Mouse (Mus musculus) CH12.LX (cell line): ENCODE measurements around the gene H2-M5. TPM values are rescaled to one million over a fixed set of nuclear protein-coding genes. Genes with fewer than 3 reads are reported as not detected.

ENCODE experiments used
- DNase-seq: peaks from one replicate; pipeline ENCODE4 v3.0.0-alpha.2; 2013; ENCODE audit errors: extremely low read depth
- H3K27ac ChIP-seq: 2 replicates; pipeline ENCODE4 v1.5.1; 2012; ENCODE audit warnings: low read depth, mild to moderate bottlenecking, control low read depth, moderate library complexity; ENCODE audit not compliant: insufficient read depth
- H3K27me3 ChIP-seq: replicated peaks from 2 replicates; pipeline ENCODE3; 2012; ENCODE audit warnings: inconsistent platforms
- H3K36me3 ChIP-seq, 2 experiments: replicated peaks in 1 of 2; 2 replicates each; pipeline versions ENCODE3 to v1.6.1; 2012; ENCODE audit warnings: inconsistent platforms in 1 of 2, low read length in 1 of 2, mild to moderate bottlenecking in 1 of 2, mixed read lengths in 1 of 2, moderate library complexity in 1 of 2; ENCODE audit not compliant: control insufficient read depth in 1 of 2, insufficient read depth in 1 of 2
- H3K4me1 ChIP-seq, 2 experiments: 2 replicates each; pipeline ENCODE4 v1.6.1; 2012; ENCODE audit warnings: inconsistent platforms in 1 of 2, moderate library complexity in 1 of 2; ENCODE audit not compliant: insufficient read depth in 2 of 2, control insufficient read depth in 1 of 2
- H3K4me2 ChIP-seq: 2 replicates; pipeline ENCODE4 v1.6.1; 2012; ENCODE audit warnings: low read depth, mild to moderate bottlenecking, control low read depth; ENCODE audit not compliant: poor library complexity, insufficient read depth, severe bottlenecking
- H3K4me3 ChIP-seq, 3 experiments: fragments of 150-350 bp in 1 of 3; sonication (generic) in 1 of 3; replicated peaks in 1 of 3; 2 replicates each; pipeline versions ENCODE3 to v1.5.1; 2011 to 2012; ENCODE audit warnings: low read depth in 2 of 3, low read length in 2 of 3, mild to moderate bottlenecking in 2 of 3, moderate library complexity in 2 of 3, control low read depth in 1 of 3, improper control_type of control experiment in 1 of 3, inconsistent platforms in 1 of 3, mixed read lengths in 1 of 3; ENCODE audit not compliant: poor library complexity in 1 of 3
- H3K79me2 ChIP-seq: replicated peaks from 2 replicates; pipeline ENCODE4 v1.6.1; 2012; ENCODE audit warnings: mild to moderate bottlenecking, moderate library complexity; ENCODE audit not compliant: control insufficient read depth, poor library complexity, insufficient read depth, severe bottlenecking; ENCODE audit errors: extremely low read depth
- H3K9ac ChIP-seq: 2 replicates; pipeline ENCODE4 v1.6.1; 2012; ENCODE audit warnings: low read depth, mild to moderate bottlenecking, control low read depth, moderate library complexity; ENCODE audit not compliant: insufficient read depth
- H3K9me3 ChIP-seq: replicated peaks from 2 replicates; pipeline ENCODE3; 2012; ENCODE audit warnings: low read length, inconsistent platforms, mixed read lengths
- CHD1 ChIP-seq: IDR thresholded peaks from 2 replicates; pipeline ENCODE4 v1.6.1; 2012; ENCODE audit warnings: low read depth, low read length, improper control_type of control experiment, inconsistent platforms
- CHD2 ChIP-seq: IDR thresholded peaks from 2 replicates; pipeline ENCODE4 v1.6.1; 2011; ENCODE audit warnings: low read length, improper control_type of control experiment
- CTCF ChIP-seq, 2 experiments: IDR thresholded peaks in 1 of 2; conservative IDR thresholded peaks in 1 of 2; 2 replicates each; pipeline ENCODE4 v1.5.1; 2011 to 2012; ENCODE audit warnings: low read depth in 2 of 2, low read length in 2 of 2, improper control_type of control experiment in 1 of 2, inconsistent platforms in 1 of 2, mild to moderate bottlenecking in 1 of 2, moderate library complexity in 1 of 2
- E2F4 ChIP-seq: IDR thresholded peaks from 2 replicates; pipeline ENCODE4 v1.6.1; 2011; ENCODE audit warnings: low read depth, low read length, improper control_type of control experiment; ENCODE audit not compliant: insufficient replicate concordance
- EP300 ChIP-seq: IDR thresholded peaks from 2 replicates; pipeline ENCODE4 v1.6.1; 2011; ENCODE audit warnings: low read length, improper control_type of control experiment
- GABPA ChIP-seq: IDR thresholded peaks from 2 replicates; pipeline ENCODE4 v1.6.1; 2012; ENCODE audit warnings: low read depth, low read length, improper control_type of control experiment, inconsistent platforms; ENCODE audit not compliant: insufficient replicate concordance
- HCFC1 ChIP-seq: IDR thresholded peaks from 2 replicates; pipeline ENCODE4 v1.6.1; 2012; ENCODE audit warnings: low read depth, mild to moderate bottlenecking, inconsistent platforms, low read length, improper control_type of control experiment
- IRF4 ChIP-seq: IDR thresholded peaks from 2 replicates; pipeline ENCODE4 v1.6.1; 2014; ENCODE audit warnings: low read depth, mild to moderate bottlenecking, inconsistent platforms, low read length, improper control_type of control experiment
- JUN ChIP-seq: IDR thresholded peaks from 2 replicates; pipeline ENCODE4 v1.6.1; 2011; ENCODE audit warnings: low read depth, mild to moderate bottlenecking, low read length, improper control_type of control experiment, moderate library complexity; ENCODE audit not compliant: insufficient read depth
- JUND ChIP-seq: conservative IDR thresholded peaks from 2 replicates; pipeline ENCODE4 v1.6.1; 2011; ENCODE audit warnings: low read depth, low read length, improper control_type of control experiment
- MAFK ChIP-seq: IDR thresholded peaks from 2 replicates; pipeline ENCODE4 v1.6.1; 2011; ENCODE audit warnings: low read length, improper control_type of control experiment; ENCODE audit not compliant: insufficient replicate concordance
- MAX ChIP-seq: IDR thresholded peaks from 2 replicates; pipeline ENCODE4 v1.6.1; 2011; ENCODE audit warnings: low read length, improper control_type of control experiment
- MAZ ChIP-seq: IDR thresholded peaks from 2 replicates; pipeline ENCODE4 v1.6.1; 2012; ENCODE audit warnings: low read depth, mild to moderate bottlenecking, inconsistent platforms, low read length, improper control_type of control experiment, moderate library complexity
- MEF2A ChIP-seq: IDR thresholded peaks from 2 replicates; pipeline ENCODE4 v1.6.1; 2014; ENCODE audit warnings: low read depth, mild to moderate bottlenecking, inconsistent platforms, low read length, improper control_type of control experiment, borderline replicate concordance
- MXI1 ChIP-seq: IDR thresholded peaks from 2 replicates; pipeline ENCODE4 v1.6.1; 2011; ENCODE audit warnings: mild to moderate bottlenecking, low read depth, low read length, improper control_type of control experiment
- MYC ChIP-seq: IDR thresholded peaks from 2 replicates; pipeline ENCODE4 v1.6.1; 2011; ENCODE audit warnings: low read depth, mild to moderate bottlenecking, improper control_type of control experiment, low read length
- NELFE ChIP-seq: IDR thresholded peaks from 2 replicates; pipeline ENCODE4 v1.6.1; 2011; ENCODE audit warnings: low read depth, low read length, improper control_type of control experiment
- POLR2AphosphoS2 ChIP-seq: IDR thresholded peaks from 2 replicates; pipeline ENCODE4 v1.6.1; 2011; ENCODE audit warnings: low read depth, low read length, improper control_type of control experiment
- RCOR1 ChIP-seq: conservative IDR thresholded peaks from 2 replicates; pipeline ENCODE4 v1.6.1; 2012; ENCODE audit warnings: low read depth, mild to moderate bottlenecking, inconsistent platforms, low read length, improper control_type of control experiment
- SIN3A ChIP-seq: IDR thresholded peaks from 2 replicates; pipeline ENCODE4 v1.6.1; 2012; ENCODE audit warnings: low read length, improper control_type of control experiment, inconsistent platforms
- TBP ChIP-seq: conservative IDR thresholded peaks from 2 replicates; pipeline ENCODE4 v1.6.1; 2011; ENCODE audit warnings: low read depth, low read length, improper control_type of control experiment
- TCF12 ChIP-seq: IDR thresholded peaks from 2 replicates; pipeline ENCODE4 v1.6.1; 2014; ENCODE audit warnings: low read depth, mild to moderate bottlenecking, inconsistent platforms, low read length, improper control_type of control experiment
- UBTF ChIP-seq: IDR thresholded peaks from 2 replicates; pipeline ENCODE4 v1.6.1; 2012; ENCODE audit warnings: low read depth, mild to moderate bottlenecking, inconsistent platforms, low read length, improper control_type of control experiment, moderate library complexity
- USF1 ChIP-seq: IDR thresholded peaks from 2 replicates; pipeline ENCODE4 v1.6.1; 2014; ENCODE audit warnings: low read depth, mild to moderate bottlenecking, inconsistent platforms, low read length, improper control_type of control experiment
- ZC3H11A ChIP-seq: IDR thresholded peaks from 2 replicates; pipeline ENCODE4 v1.6.1; 2012; ENCODE audit warnings: low read depth, mild to moderate bottlenecking, inconsistent platforms, low read length, improper control_type of control experiment
- ZKSCAN1 ChIP-seq: IDR thresholded peaks from 2 replicates; pipeline ENCODE4 v1.6.1; 2012; ENCODE audit warnings: low read depth, inconsistent platforms, low read length, improper control_type of control experiment, borderline replicate concordance
- dilution Hi-C: fragments of 300-500 bp; cut with MboI; formaldehyde crosslinking; loops from 2 replicates; pipeline ENCODE4 v1.14.3; 2020; ENCODE audit warnings: low sequenced_read_pairs; ENCODE audit not compliant: extremely low pct_unique_long_range_greater_than_20kb, extremely low pct_ligation_motif_present
- in situ Hi-C: fragments of 300-500 bp; cut with MboI; formaldehyde crosslinking; loops from 3 replicates; pipeline ENCODE4 v1.14.3; 2019; ENCODE audit warnings: low sequenced_read_pairs, low pct_ligation_motif_present, low pct_unique_long_range_greater_than_20kb, mixed read lengths
- polyA plus RNA-seq: library from polyadenylated mRNA; unstranded; fragments of >175 nt; gene quantifications from 2 replicates; pipeline ENCODE4 v1.2.1, GENCODE M21; 2012; ENCODE audit warnings: low read depth; ENCODE audit not compliant: insufficient read length
- total RNA-seq, 2 experiments: library from RNA; depleted of rRNA; stranded (reverse); fragments of 300-350 nt in 1 of 2; fragments of >200 nt in 1 of 2; gene quantifications; 2 replicates each; pipeline ENCODE4 v1.2.3; 2012 to 2014

Gene H2-M5
- total and polyA plus RNA-seq, 3 experiments: 1.1 to 2.2 (median 1.1) TPM

- Histone ChIP-seq H3K4me1 (peaks cover 0 to 8% of the 10 kb centered on the region in 2 experiments; a peak in 2 of 4 replicates), H3K4me3 (no peak overlapping the region), H3K9me3 (no peaks in the 10 kb centered on the region), H3K36me3 (peaks cover 16 to 48% of the 10 kb centered on the region in 2 experiments), H3K4me2 (no peak overlapping the region), H3K9ac (no peak overlapping the region)
- DNase-seq: no peak
- in situ Hi-C loops: no loop called here
- TF ChIP-seq MEF2A (no peak), CHD2 (no peak), MYC (no peak), SIN3A (no peak), MXI1 (no peak), JUN (no peak), USF1 (no peak), MAX (no peak), GABPA (no peak), HCFC1 (no peak), UBTF (no peak), POLR2AphosphoS2 (no peak), CTCF (conservative IDR thresholded peaks at IDR 0.05 in 1 of 2, IDR thresholded peaks at IDR 0.05 in 1 of 2; ENCODE audit: low read depth in 2 of 2, low read length in 2 of 2) (no peak), E2F4 (no peak), MAFK (no peak)
- TF ChIP-seq, all 38 proteins: peak for 0
- H3K79me2 ChIP-seq: peaks cover 20% of the 10 kb centered on the region
- dilution Hi-C loops: no loop called here
- H3K27ac ChIP-seq: no peak overlapping the region
- H3K27me3 ChIP-seq: no peaks in the 10 kb centered on the region
These were observed 40.1 kb downstream of the H2-M5 start for GRCm38 (mm10) chr17:36949265-36949664.

GRCm38 (mm10) chr17:36948286-36948685 is 41.1 kb downstream of the H2-M5 start:
- no peak overlapping the region for H3K9ac ChIP-seq
- H3K9me3 ChIP-seq: no peaks in the 10 kb centered on the region
- TF ChIP-seq EP300: no peak
- TF ChIP-seq JUN: no peak
- TF ChIP-seq ZKSCAN1: no peak
- no peak for TF ChIP-seq HCFC1
- no peak for TF ChIP-seq RCOR1
- no peak for TF ChIP-seq JUND
- no peak for TF ChIP-seq TBP
- no peak for TF ChIP-seq IRF4
- no peak for TF ChIP-seq ZC3H11A
- no peak for TF ChIP-seq MEF2A
- no peak for TF ChIP-seq MAFK
- TF ChIP-seq USF1: no peak
- no peak for TF ChIP-seq CHD1
- TF ChIP-seq MAZ: no peak
- TF ChIP-seq CTCF (conservative IDR thresholded peaks at IDR 0.05 in 1 of 2, IDR thresholded peaks at IDR 0.05 in 1 of 2; ENCODE audit: low read depth in 2 of 2, low read length in 2 of 2): no peak
- no peak for TF ChIP-seq NELFE
- no peak for TF ChIP-seq TCF12
- no peak for TF ChIP-seq CHD2
- DNase-seq: no peak
- no peak overlapping the region for H3K27ac ChIP-seq
- in situ Hi-C loops: no loop called here
- H3K27me3 ChIP-seq: no peaks in the 10 kb centered on the region
- H3K79me2 ChIP-seq: peaks cover 20% of the 10 kb centered on the region
- no peak overlapping the region for H3K4me3 ChIP-seq
- no peak overlapping the region for H3K4me2 ChIP-seq
- H3K36me3 ChIP-seq: peaks cover 13 to 40% of the 10 kb centered on the region in 2 experiments
- dilution Hi-C loops: no loop called here
- peaks cover 0 to 8% of the 10 kb centered on the region in 2 experiments; a peak in 2 of 4 replicates for H3K4me1 ChIP-seq
